Mouse (Mus musculus): ENCODE data around the gene Pcid2.

GRCm38 (mm10) chr8:13077542-13077941, 27.7 kb downstream of the Pcid2 start:
- TF ChIP-seq CTCF (IDR thresholded peaks at IDR 0.05; ENCODE audit: borderline replicate concordance, insufficient read depth, low read depth, low read length) (no peak), POLR2A (IDR thresholded peaks at IDR 0.05; ENCODE audit: borderline replicate concordance, insufficient read depth, low read length) (no peak)
